Mouse (Mus musculus): ENCODE results near the gene Ankrd34a. TPM values are rescaled to one million over a fixed set of nuclear protein-coding genes. Genes with fewer than 3 reads are reported as not detected.

The Ankrd34a gene
- polyA plus RNA-seq, 1 experiment from 2014 or later, result 2.0 TPM

- 90% methylated on average over 23 of the region's 23 CpGs for WGBS
- no peaks in the 10 kb centered on the region for H3K9me3 ChIP-seq (ENCODE audit: control insufficient read depth, low read length)
Measured at GRCm38 (mm10) chr3:96559911-96560850, 36.3 kb upstream of the Ankrd34a start.

GRCm38 (mm10) chr3:96560881-96561668 lies 35.4 kb upstream of the Ankrd34a start:
- Histone ChIP-seq H3K36me3 (ENCODE audit: control insufficient read depth, insufficient read depth, low read length) (0 out of 2 replicates have a peak, but pooled peaks cover 7% of the 10 kb centered on the region), H3K4me2 (no peak overlapping the region), H3K4me1 (ENCODE audit: control insufficient read depth, insufficient read depth, low read length) (peaks cover 23% of the 10 kb centered on the region; the same call in 1 of the 2 replicates), H3K27me3 (ENCODE audit: control insufficient read depth, insufficient read depth, low read length) (no peaks in the 10 kb centered on the region), H3K4me3 (ENCODE audit: low read depth, low read length) (no peak overlapping the region), H3K9me3 (ENCODE audit: control insufficient read depth, low read length) (no peaks in the 10 kb centered on the region), H3K9ac (ENCODE audit: low read length) (no peak overlapping the region), H3K27ac (ENCODE audit: low read depth, low read length) (no peak overlapping the region)
- no peak for ATAC-seq (ENCODE audit: low FRiP score)
- WGBS, result 91% methylated on average over 9 of the region's 9 CpGs
- no peak for DNase-seq (ENCODE audit: low spot score, missing footprints)

More at GRCm38 (mm10) chr3:96559911-96560850, 36.3 kb upstream of the Ankrd34a start:
- Histone ChIP-seq H3K27ac (ENCODE audit: low read depth, low read length) (no peak overlapping the region), H3K4me1 (ENCODE audit: control insufficient read depth, insufficient read depth, low read length) (peaks cover 23% of the 10 kb centered on the region; the same call in 1 of the 2 replicates), H3K4me3 (ENCODE audit: low read depth, low read length) (peak overlapping the region; percentile 53), H3K36me3 (ENCODE audit: control insufficient read depth, insufficient read depth, low read length) (0 out of 2 replicates have a peak, but pooled peaks cover 7% of the 10 kb centered on the region), H3K4me2 (peak overlapping the region; percentile 83), H3K27me3 (ENCODE audit: control insufficient read depth, insufficient read depth, low read length) (no peaks in the 10 kb centered on the region), H3K9ac (ENCODE audit: low read length) (no peak overlapping the region; the same call in 1 of the 2 replicates)
- ATAC-seq (ENCODE audit: low FRiP score) (no peak), DNase-seq (ENCODE audit: low spot score, missing footprints) (no peak)

DNA sequence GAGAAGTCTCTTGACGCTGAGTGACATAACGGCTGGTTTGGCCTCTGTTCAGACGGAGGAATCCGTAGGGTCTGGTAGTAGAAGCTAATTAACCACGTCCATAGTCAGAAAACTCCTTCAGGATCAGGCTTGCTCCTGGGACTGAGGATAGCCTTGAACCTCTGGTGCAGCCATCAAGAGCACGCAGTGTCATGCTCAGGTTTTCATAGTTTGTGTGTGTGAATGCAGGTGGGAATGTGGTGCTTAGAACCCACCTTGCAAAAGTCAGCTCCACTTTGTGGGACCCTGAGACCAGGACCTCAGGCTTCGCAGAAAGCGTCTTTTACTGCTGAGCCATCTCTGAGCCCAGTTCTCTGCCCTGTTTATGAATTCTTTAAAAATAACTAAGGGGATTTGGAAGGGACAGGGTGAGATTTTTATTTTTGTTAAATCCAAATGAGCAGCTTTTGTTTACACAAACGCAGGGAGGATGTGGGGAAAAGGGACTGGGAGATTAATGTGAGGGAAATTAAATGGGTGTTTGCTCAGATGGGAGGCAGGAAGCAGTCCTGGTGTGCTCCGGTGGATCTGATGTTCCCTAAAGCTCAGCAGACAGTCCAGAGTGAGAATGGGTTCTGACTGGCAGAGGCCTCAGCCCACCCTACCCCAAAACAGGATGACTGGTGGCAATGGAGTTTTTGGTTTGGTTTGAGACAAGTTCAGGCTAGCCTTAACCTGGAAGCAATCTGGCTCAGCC lies 34.3 kb upstream of the Ankrd34a start:
- H3K4me2 ChIP-seq, result no peak overlapping the region
- H3K36me3 ChIP-seq (ENCODE audit: control insufficient read depth, insufficient read depth, low read length), result 0 out of 2 replicates have a peak, but pooled peaks cover 7% of the 10 kb centered on the region
- H3K9ac ChIP-seq (ENCODE audit: low read length), result no peak overlapping the region
- H3K9me3 ChIP-seq (ENCODE audit: control insufficient read depth, low read length), result no peaks in the 10 kb centered on the region
- no peak overlapping the region for H3K4me3 ChIP-seq (ENCODE audit: low read depth, low read length)
- H3K27me3 ChIP-seq (ENCODE audit: control insufficient read depth, insufficient read depth, low read length), result no peaks in the 10 kb centered on the region
- ATAC-seq (ENCODE audit: low FRiP score), result no peak
- H3K27ac ChIP-seq (ENCODE audit: low read depth, low read length), result no peak overlapping the region
- DNase-seq (ENCODE audit: low spot score, missing footprints), result no peak
- WGBS, result 69% methylated on average over 10 of the region's 10 CpGs
- peaks cover 16% of the 10 kb centered on the region; the same call in 1 of the 2 replicates for H3K4me1 ChIP-seq (ENCODE audit: control insufficient read depth, insufficient read depth, low read length)

DNA sequence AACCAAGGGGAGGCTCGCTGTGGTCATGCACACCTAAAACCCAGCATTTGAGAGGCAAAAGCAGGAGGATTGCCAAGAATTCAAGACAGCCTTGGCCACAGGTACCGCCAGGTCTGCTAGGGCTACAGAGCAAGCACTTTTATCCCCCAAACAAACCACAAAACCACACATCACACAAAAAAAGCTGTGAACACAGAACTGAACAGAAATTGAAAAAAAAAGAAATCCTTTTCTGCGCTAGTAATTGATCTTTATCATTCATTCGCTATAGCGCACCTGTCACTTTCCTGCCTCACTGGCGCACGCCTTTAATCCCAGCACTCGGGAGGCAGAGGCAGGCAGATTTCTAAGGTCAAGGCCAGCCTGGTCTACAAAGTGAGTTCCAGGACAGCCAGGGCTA lies 33.2 kb upstream of the Ankrd34a start:
- Histone ChIP-seq H3K4me2 (no peak overlapping the region), H3K4me3 (ENCODE audit: low read depth, low read length) (no peak overlapping the region), H3K36me3 (ENCODE audit: control insufficient read depth, insufficient read depth, low read length) (0 out of 2 replicates have a peak, but pooled peaks cover 7% of the 10 kb centered on the region), H3K4me1 (ENCODE audit: control insufficient read depth, insufficient read depth, low read length) (peaks cover 16% of the 10 kb centered on the region; the same call in 1 of the 2 replicates), H3K27ac (ENCODE audit: low read depth, low read length) (no peak overlapping the region), H3K27me3 (ENCODE audit: control insufficient read depth, insufficient read depth, low read length) (no peaks in the 10 kb centered on the region), H3K9me3 (ENCODE audit: control insufficient read depth, low read length) (no peaks in the 10 kb centered on the region), H3K9ac (ENCODE audit: low read length) (no peak overlapping the region)
- WGBS, result 94% methylated on average over 8 of the region's 8 CpGs
- no peak for ATAC-seq (ENCODE audit: low FRiP score)
- no peak for DNase-seq (ENCODE audit: low spot score, missing footprints)

DNA sequence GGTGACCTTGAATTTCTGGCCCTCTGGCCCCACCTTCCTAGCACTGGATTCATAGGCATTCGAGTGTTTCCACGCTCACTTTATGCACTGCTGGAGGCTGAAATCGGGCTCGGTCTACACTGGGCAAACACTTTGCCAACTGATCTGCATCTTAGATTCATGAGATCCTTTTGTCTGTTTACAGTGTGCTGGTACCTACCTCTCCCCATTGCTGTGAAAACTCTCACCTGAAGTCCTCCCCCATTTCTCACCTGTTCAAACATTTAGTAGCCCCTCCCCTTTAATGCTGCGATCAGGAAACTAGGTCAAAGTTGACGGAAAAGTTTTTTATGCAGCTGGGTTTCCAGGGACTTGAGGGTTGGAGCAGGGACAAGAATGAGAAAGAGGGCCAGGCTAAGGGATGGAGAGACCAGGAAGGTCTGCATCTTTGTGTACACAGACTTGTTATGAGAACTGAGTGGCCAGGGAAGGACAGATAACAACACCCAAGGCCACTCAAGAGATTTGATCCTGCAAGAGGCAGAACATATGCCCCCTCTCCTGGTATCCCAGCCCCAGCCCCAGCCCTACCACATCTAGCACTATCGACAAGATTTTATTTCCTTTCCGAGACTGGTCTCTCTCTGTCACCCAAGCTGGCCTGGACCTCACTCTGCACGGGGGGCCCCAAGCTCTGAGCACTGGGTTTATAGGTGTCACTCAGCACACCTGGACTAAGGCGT lies 32.4 kb upstream of the Ankrd34a start:
- Histone ChIP-seq H3K4me3 (ENCODE audit: low read depth, low read length) (no peak overlapping the region), H3K4me2 (no peak overlapping the region), H3K36me3 (ENCODE audit: control insufficient read depth, insufficient read depth, low read length) (0 out of 2 replicates have a peak, but pooled peaks cover 7% of the 10 kb centered on the region), H3K9ac (ENCODE audit: low read length) (no peak overlapping the region), H3K4me1 (ENCODE audit: control insufficient read depth, insufficient read depth, low read length) (peaks cover 11% of the 10 kb centered on the region; the same call in 1 of the 2 replicates), H3K9me3 (ENCODE audit: control insufficient read depth, low read length) (no peaks in the 10 kb centered on the region), H3K27ac (ENCODE audit: low read depth, low read length) (no peak overlapping the region), H3K27me3 (ENCODE audit: control insufficient read depth, insufficient read depth, low read length) (no peaks in the 10 kb centered on the region)
- no peak for DNase-seq (ENCODE audit: low spot score, missing footprints)
- ATAC-seq (ENCODE audit: low FRiP score), result no peak
- 83% methylated on average over 10 of the region's 10 CpGs for WGBS

GRCm38 (mm10) chr3:96564633-96565032 lies 31.8 kb upstream of the Ankrd34a start:
- peaks cover 6% of the 10 kb centered on the region; the same call in 1 of the 2 replicates for H3K4me1 ChIP-seq (ENCODE audit: control insufficient read depth, insufficient read depth, low read length)
- DNase-seq (ENCODE audit: low spot score, missing footprints) (no peak), ATAC-seq (ENCODE audit: low FRiP score) (no peak)
- H3K36me3 ChIP-seq (ENCODE audit: control insufficient read depth, insufficient read depth, low read length), result 0 out of 2 replicates have a peak, but pooled peaks cover 5% of the 10 kb centered on the region
- no peak overlapping the region for H3K4me3 ChIP-seq (ENCODE audit: low read depth, low read length)
- no peaks in the 10 kb centered on the region for H3K9me3 ChIP-seq (ENCODE audit: control insufficient read depth, low read length)
- H3K9ac ChIP-seq (ENCODE audit: low read length), result no peak overlapping the region
- no peak overlapping the region for H3K4me2 ChIP-seq
- WGBS, result 81% methylated on average over 7 of the region's 7 CpGs
- no peak overlapping the region for H3K27ac ChIP-seq (ENCODE audit: low read depth, low read length)
- no peaks in the 10 kb centered on the region for H3K27me3 ChIP-seq (ENCODE audit: control insufficient read depth, insufficient read depth, low read length)

GRCm38 (mm10) chr3:96565105-96565504 lies 31.3 kb upstream of the Ankrd34a start:
- Histone ChIP-seq H3K4me3 (ENCODE audit: low read depth, low read length) (no peak overlapping the region), H3K27me3 (ENCODE audit: control insufficient read depth, insufficient read depth, low read length) (no peaks in the 10 kb centered on the region), H3K9ac (ENCODE audit: low read length) (no peak overlapping the region), H3K27ac (ENCODE audit: low read depth, low read length) (no peak overlapping the region), H3K4me1 (ENCODE audit: control insufficient read depth, insufficient read depth, low read length) (0 out of 2 replicates have a peak, but pooled peaks cover 2% of the 10 kb centered on the region), H3K36me3 (ENCODE audit: control insufficient read depth, insufficient read depth, low read length) (0 out of 2 replicates have a peak, but pooled peaks cover 3% of the 10 kb centered on the region), H3K9me3 (ENCODE audit: control insufficient read depth, low read length) (no peaks in the 10 kb centered on the region), H3K4me2 (no peak overlapping the region)
- 85% methylated on average over 3 of the region's 3 CpGs for WGBS
- DNase-seq (ENCODE audit: low spot score, missing footprints), result no peak
- ATAC-seq (ENCODE audit: low FRiP score), result no peak

All from midbrain, embryonic 11.5 days (tissue).